Mouse (Mus musculus) hindbrain, embryonic 14.5 days (tissue): ENCODE results near the gene Sdc4. TPM values are rescaled to one million over a fixed set of nuclear protein-coding genes. Genes with fewer than 3 reads are reported as not detected.

ENCODE experiments used
- ATAC-seq: fragments of 200-750 bp; cut with Nextera tagmentation; 2 replicates; pipeline ENCODE4 v1.8.0; 2017; ENCODE audit warnings: moderate number of reproducible peaks, mild to moderate bottlenecking, moderate TSS enrichment, moderate library complexity; ENCODE audit not compliant: low FRiP score
- DNase-seq: peaks from one replicate; pipeline ENCODE4 v3.0.0-alpha.2; 2015; ENCODE audit warnings: low spot score
- H3K27ac ChIP-seq: fragments of 300-500 bp; sonication (generic); 2 replicates; pipeline ENCODE4 v1.5.1; 2014; ENCODE audit warnings: mild to moderate bottlenecking, moderate library complexity
- H3K27me3 ChIP-seq: fragments of 300-500 bp; sonication (generic); 2 replicates; pipeline ENCODE4 v1.6.1; 2014; ENCODE audit warnings: mild to moderate bottlenecking, low read length, mixed read lengths; ENCODE audit not compliant: control insufficient read depth, insufficient read depth
- H3K36me3 ChIP-seq: fragments of 300-500 bp; sonication (generic); replicated peaks from 2 replicates; pipeline ENCODE4 v1.6.1; 2014; ENCODE audit not compliant: control insufficient read depth, insufficient read depth
- H3K4me1 ChIP-seq: fragments of 300-500 bp; sonication (generic); replicated peaks from 2 replicates; pipeline ENCODE4 v1.6.1; 2014; ENCODE audit warnings: antibody characterized with exemption, low read length, mixed read lengths; ENCODE audit not compliant: control insufficient read depth, insufficient read depth
- H3K4me2 ChIP-seq: fragments of 300-500 bp; sonication (generic); replicated peaks from 2 replicates; pipeline ENCODE4 v1.6.1; 2014; ENCODE audit warnings: mild to moderate bottlenecking, moderate library complexity
- H3K4me3 ChIP-seq: fragments of 300-500 bp; sonication (generic); replicated peaks from 2 replicates; pipeline ENCODE4 v1.5.1; 2014; ENCODE audit warnings: mild to moderate bottlenecking, low read length
- H3K9ac ChIP-seq: fragments of 300-500 bp; sonication (generic); 2 replicates; pipeline ENCODE4 v1.6.1; 2014
- H3K9me3 ChIP-seq: fragments of 300-500 bp; sonication (generic); 2 replicates; pipeline ENCODE4 v1.6.1; 2016; ENCODE audit warnings: low read length; ENCODE audit not compliant: control insufficient read depth
- WGBS: fragments of 180-500 bp; shearing (Covaris S2); extraction: QIAGEN DNeasy Blood & Tissue Kit; methylation state at CpG from one replicate; pipeline ENCODE4 v1.1.7; 2014; 5-methylcytosine and 5-hydroxymethylcytosine counted together
- polyA plus RNA-seq: library from polyadenylated mRNA; unstranded; fragments of >200 nt; fragmentation: Nextera tagmentation; extraction: Ambion mirVana; gene quantifications from 2 replicates; pipeline ENCODE4 v1.2.1, GENCODE M21; 2014

Gene Sdc4
- polyA plus RNA-seq, 1 experiment from 2014 or later = 9.3 TPM

- no peak overlapping the region for H3K4me2 ChIP-seq
- WGBS = 39% methylated on average over 3 of the region's 3 CpGs
Measured at GRCm38 (mm10) chr2:164418308-164418875, 25.3 kb downstream of the Sdc4 start.

GRCm38 (mm10) chr2:164417198-164417597 lies 26.5 kb downstream of the Sdc4 start:
- WGBS = 9% methylated on average over 2 of the region's 2 CpGs
- peak; percentile 82 for DNase-seq
- Histone ChIP-seq H3K9ac (no peak overlapping the region), H3K4me1 (no peaks in the 10 kb centered on the region), H3K36me3 (no peaks in the 10 kb centered on the region), H3K4me2 (no peak overlapping the region), H3K4me3 (no peak overlapping the region), H3K27ac (no peak overlapping the region), H3K27me3 (peaks cover 18% of the 10 kb centered on the region), H3K9me3 (no peaks in the 10 kb centered on the region)
- no peak for ATAC-seq

More at GRCm38 (mm10) chr2:164418308-164418875, 25.3 kb downstream of the Sdc4 start:
- Histone ChIP-seq H3K4me1 (no peaks in the 10 kb centered on the region), H3K27ac (no peak overlapping the region), H3K36me3 (no peaks in the 10 kb centered on the region), H3K4me3 (no peak overlapping the region), H3K27me3 (peaks cover 18% of the 10 kb centered on the region), H3K9ac (no peak overlapping the region), H3K9me3 (no peaks in the 10 kb centered on the region)
- ATAC-seq (no peak), DNase-seq (no peak)

GRCm38 (mm10) chr2:164414581-164414980 lies 29.1 kb downstream of the Sdc4 start:
- Histone ChIP-seq H3K27me3 (peaks cover 28% of the 10 kb centered on the region), H3K9me3 (no peaks in the 10 kb centered on the region), H3K27ac (no peak overlapping the region), H3K4me2 (peak overlapping the region; percentile 40), H3K4me3 (peak overlapping the region; percentile 15), H3K36me3 (no peaks in the 10 kb centered on the region), H3K9ac (no peak overlapping the region), H3K4me1 (no peaks in the 10 kb centered on the region)
- ATAC-seq (no peak), DNase-seq (no peak)
- WGBS = 75% methylated on average over 10 of the region's 10 CpGs

GRCm38 (mm10) chr2:164414167-164414566 lies 29.5 kb downstream of the Sdc4 start:
- no peak for DNase-seq
- Histone ChIP-seq H3K4me2 (peak overlapping the region; percentile 40), H3K36me3 (no peaks in the 10 kb centered on the region), H3K9ac (no peak overlapping the region), H3K27ac (no peak overlapping the region), H3K27me3 (peaks cover 32% of the 10 kb centered on the region), H3K9me3 (no peaks in the 10 kb centered on the region), H3K4me1 (no peaks in the 10 kb centered on the region), H3K4me3 (peak overlapping the region; percentile 15)
- 32% methylated on average over 28 of the region's 28 CpGs for WGBS
- no peak for ATAC-seq

- Histone ChIP-seq H3K27ac (no peak overlapping the region), H3K4me1 (peaks cover 5% of the 10 kb centered on the region; the same call in 1 of the 2 replicates), H3K36me3 (no peaks in the 10 kb centered on the region), H3K9me3 (no peaks in the 10 kb centered on the region), H3K9ac (no peak overlapping the region), H3K4me2 (no peak overlapping the region), H3K4me3 (no peak overlapping the region), H3K27me3 (peaks cover 78% of the 10 kb centered on the region)
- ATAC-seq = no peak
- WGBS = under 1% methylated on average over 22 of the region's 22 CpGs
- DNase-seq = peak; percentile 83
Measured at GRCm38 (mm10) chr2:164407708-164408107, 36.0 kb downstream of the Sdc4 start.

GRCm38 (mm10) chr2:164405519-164405918 lies 38.2 kb downstream of the Sdc4 start:
- no peaks in the 10 kb centered on the region for H3K9me3 ChIP-seq
- peaks cover 5% of the 10 kb centered on the region; the same call in 1 of the 2 replicates for H3K4me1 ChIP-seq
- no peak overlapping the region for H3K27ac ChIP-seq
- no peaks in the 10 kb centered on the region for H3K36me3 ChIP-seq
- H3K9ac ChIP-seq = no peak overlapping the region
- DNase-seq (no peak), ATAC-seq (no peak)
- 41% methylated on average over 5 of the region's 5 CpGs for WGBS
- no peak overlapping the region for H3K4me2 ChIP-seq
- no peak overlapping the region for H3K4me3 ChIP-seq
- peaks cover 100% of the 10 kb centered on the region for H3K27me3 ChIP-seq

- H3K9ac ChIP-seq = peak within 1 kb of the TSS; percentile 36; the same call in 1 of the 2 replicates
- 9% methylated on average over 9 of the region's 9 CpGs for WGBS
- no peak for DNase-seq
- H3K4me1 ChIP-seq = peaks cover 5% of the 10 kb centered on the region; the same call in 1 of the 2 replicates
- H3K27me3 ChIP-seq = peaks cover 100% of the 10 kb centered on the region
- H3K9me3 ChIP-seq = no peaks in the 10 kb centered on the region
- H3K27ac ChIP-seq = no peak within 1 kb of the TSS
- peak within 1 kb of the TSS; percentile 52 for H3K4me2 ChIP-seq
- ATAC-seq = no peak
- H3K4me3 ChIP-seq = peak within 1 kb of the TSS; percentile 29
- H3K36me3 ChIP-seq = no peaks in the 10 kb centered on the region
Measured at GRCm38 (mm10) chr2:164405060-164405459, 38.6 kb downstream of the Sdc4 start, which contains the start of gene Matn4. TSS of gene Matn4 (minus strand) at chr2:164405160.

- no peak for DNase-seq
- H3K9ac ChIP-seq = peak overlapping the region; percentile 36; the same call in 1 of the 2 replicates
- no peaks in the 10 kb centered on the region for H3K36me3 ChIP-seq
- peak overlapping the region; percentile 52 for H3K4me2 ChIP-seq
- H3K4me3 ChIP-seq = peak overlapping the region; percentile 29
- peaks cover 100% of the 10 kb centered on the region for H3K27me3 ChIP-seq
- no peaks in the 10 kb centered on the region for H3K9me3 ChIP-seq
- WGBS = under 1% methylated on average over 48 of the region's 49 CpGs
- no peak for ATAC-seq
- peaks cover 5% of the 10 kb centered on the region; the same call in 1 of the 2 replicates for H3K4me1 ChIP-seq
- no peak overlapping the region for H3K27ac ChIP-seq
Measured at GRCm38 (mm10) chr2:164404082-164404990, 39.4 kb downstream of the Sdc4 start.

GRCm38 (mm10) chr2:164403396-164404081 lies 40.1 kb downstream of the Sdc4 start:
- ATAC-seq (no peak), DNase-seq (no peak)
- no peaks in the 10 kb centered on the region for H3K36me3 ChIP-seq
- H3K27me3 ChIP-seq = peaks cover 99% of the 10 kb centered on the region
- H3K27ac ChIP-seq = no peak overlapping the region
- no peak overlapping the region; the same call in 1 of the 2 replicates for H3K4me2 ChIP-seq
- peaks cover 5% of the 10 kb centered on the region; the same call in 1 of the 2 replicates for H3K4me1 ChIP-seq
- H3K4me3 ChIP-seq = no peak overlapping the region; the same call in 1 of the 2 replicates
- WGBS = 9% methylated on average over 14 of the region's 14 CpGs
- H3K9ac ChIP-seq = no peak overlapping the region
- no peaks in the 10 kb centered on the region for H3K9me3 ChIP-seq
